Mouse (Mus musculus) hindbrain, postnatal 0 days (tissue): ENCODE measurements around the gene Gabrb1. TPM values are rescaled to one million over a fixed set of nuclear protein-coding genes. Genes with fewer than 3 reads are reported as not detected.

Experiments
- ATAC-seq: fragments of 200-750 bp; cut with Nextera tagmentation; 2 replicates; pipeline ENCODE4 v1.8.0; 2017; ENCODE audit warnings: mild to moderate bottlenecking, moderate TSS enrichment, moderate library complexity
- DNase-seq: peaks from one replicate; pipeline ENCODE4 v3.0.0-alpha.2; 2015; ENCODE audit warnings: low spot score
- H3K27ac ChIP-seq: fragments of 300-500 bp; sonication (generic); 2 replicates; pipeline ENCODE4 v1.5.1; 2014; ENCODE audit warnings: mild to moderate bottlenecking
- H3K27me3 ChIP-seq: fragments of 300-500 bp; sonication (generic); 2 replicates; pipeline ENCODE4 v1.6.1; 2014; ENCODE audit warnings: low read length, mixed read lengths; ENCODE audit not compliant: insufficient read depth
- H3K36me3 ChIP-seq: fragments of 300-500 bp; sonication (generic); 2 replicates; pipeline ENCODE4 v1.6.1; 2014; ENCODE audit warnings: low read length, mixed read lengths; ENCODE audit not compliant: insufficient read depth
- H3K4me1 ChIP-seq: fragments of 300-500 bp; sonication (generic); 2 replicates; pipeline ENCODE4 v1.6.1; 2014; ENCODE audit warnings: antibody characterized with exemption, low read length, mixed read lengths; ENCODE audit not compliant: insufficient read depth
- H3K4me2 ChIP-seq: fragments of 300-500 bp; sonication (generic); 2 replicates; pipeline ENCODE4 v1.6.1; 2014; ENCODE audit warnings: low read depth, mild to moderate bottlenecking, low read length, moderate library complexity, mixed read lengths
- H3K4me3 ChIP-seq: fragments of 300-500 bp; sonication (generic); 2 replicates; pipeline ENCODE4 v1.5.1; 2014; ENCODE audit warnings: low read length
- H3K9ac ChIP-seq: fragments of 300-500 bp; sonication (generic); replicated peaks from 2 replicates; pipeline ENCODE4 v1.6.1; 2014; ENCODE audit warnings: mild to moderate bottlenecking, low read length, moderate library complexity, mixed read lengths
- H3K9me3 ChIP-seq: fragments of 300-500 bp; sonication (generic); 2 replicates; pipeline ENCODE4 v1.6.1; 2016; ENCODE audit warnings: low read length, mixed read lengths
- CTCF ChIP-seq: IDR thresholded peaks from 2 replicates; pipeline ENCODE4 v1.5.1; 2016; ENCODE audit warnings: antibody characterized with exemption, control low read depth, low read depth
- WGBS: fragments of 180-500 bp; shearing (Covaris S2); extraction: QIAGEN DNeasy Blood & Tissue Kit; methylation state at CpG from one replicate; pipeline ENCODE4 v1.1.7; 2014; 5-methylcytosine and 5-hydroxymethylcytosine counted together
- polyA plus RNA-seq: library from polyadenylated mRNA; unstranded; fragments of >200 nt; fragmentation: Nextera tagmentation; extraction: Ambion mirVana; gene quantifications from 2 replicates; pipeline ENCODE4 v1.2.1, GENCODE M21; 2015
- total RNA-seq: library from RNA; depleted of rRNA; stranded (reverse); fragments of >200 nt; gene quantifications from 2 replicates; pipeline ENCODE4 v1.2.3, GENCODE M21; 2014; rRNA removed

Gabrb1 gene
- total and polyA plus RNA-seq, 2 experiments from 2014 or later: 12.3 to 37.3 TPM

- 41% methylated on average over 1 of the region's 1 CpGs for WGBS
- Histone ChIP-seq H3K9ac (no peak overlapping the region), H3K36me3 (no peaks in the 10 kb centered on the region), H3K9me3 (no peaks in the 10 kb centered on the region), H3K4me1 (no peaks in the 10 kb centered on the region), H3K4me3 (no peak overlapping the region), H3K27ac (no peak overlapping the region), H3K27me3 (no peaks in the 10 kb centered on the region), H3K4me2 (no peak overlapping the region)
- ATAC-seq (no peak), DNase-seq (no peak)
- no peak for TF ChIP-seq CTCF
Measured at GRCm38 (mm10) chr5:72181194-72181593, 523.3 kb downstream of the Gabrb1 start.

DNA sequence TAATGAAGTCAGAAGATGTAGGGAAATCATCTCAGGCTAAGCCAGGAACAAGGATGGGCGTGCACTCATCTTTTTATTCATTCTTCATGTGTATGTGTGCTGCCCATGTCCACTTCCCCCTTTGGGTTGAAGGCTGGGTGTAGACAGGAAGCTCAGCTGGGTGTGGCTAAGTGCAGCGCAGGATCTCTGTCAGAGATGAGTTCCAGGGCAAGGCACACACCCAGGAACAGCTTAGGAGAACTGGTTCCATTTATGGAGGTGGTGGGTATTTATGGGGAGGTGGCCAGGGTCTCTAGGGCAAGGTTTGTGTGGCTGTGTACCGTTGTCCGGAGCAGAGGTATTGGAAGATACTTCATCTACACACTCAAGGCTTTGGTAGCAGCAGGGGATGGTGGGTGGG is 524.9 kb downstream of the Gabrb1 start:
- Histone ChIP-seq H3K27me3 (no peaks in the 10 kb centered on the region), H3K4me1 (no peaks in the 10 kb centered on the region), H3K9ac (no peak overlapping the region), H3K27ac (no peak overlapping the region), H3K4me3 (no peak overlapping the region), H3K4me2 (no peak overlapping the region), H3K36me3 (no peaks in the 10 kb centered on the region), H3K9me3 (no peaks in the 10 kb centered on the region)
- 91% methylated on average over 4 of the region's 4 CpGs for WGBS
- DNase-seq (no peak), ATAC-seq (no peak)
- no peak for TF ChIP-seq CTCF

DNA sequence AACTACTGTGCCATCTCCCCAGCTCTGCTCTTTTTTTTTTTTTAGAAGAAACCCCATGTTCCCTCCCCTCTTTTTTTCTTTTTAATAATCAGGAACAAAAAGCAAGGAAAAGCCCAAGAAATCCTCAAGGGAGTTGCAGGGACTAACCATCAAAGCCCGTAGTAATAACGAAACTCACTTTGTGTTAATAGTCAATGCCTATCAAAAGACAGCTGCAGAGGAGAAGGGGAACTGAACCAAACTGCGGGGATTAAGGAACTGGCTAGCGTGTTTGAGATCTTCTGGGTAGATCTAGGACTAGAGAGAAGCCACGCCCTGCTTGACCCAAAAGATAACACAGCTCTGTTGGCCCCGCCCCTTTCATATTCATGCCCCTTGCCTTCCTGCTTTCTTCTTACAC is 526.0 kb downstream of the Gabrb1 start:
- WGBS: 82% methylated on average over 6 of the region's 6 CpGs
- DNase-seq (no peak), ATAC-seq (no peak)
- no peak for TF ChIP-seq CTCF
- H3K9ac ChIP-seq: no peak overlapping the region
- H3K4me1 ChIP-seq: no peaks in the 10 kb centered on the region
- H3K4me3 ChIP-seq: no peak overlapping the region
- H3K9me3 ChIP-seq: no peaks in the 10 kb centered on the region
- no peak overlapping the region for H3K4me2 ChIP-seq
- H3K27ac ChIP-seq: no peak overlapping the region
- H3K36me3 ChIP-seq: no peaks in the 10 kb centered on the region
- H3K27me3 ChIP-seq: no peaks in the 10 kb centered on the region

DNA sequence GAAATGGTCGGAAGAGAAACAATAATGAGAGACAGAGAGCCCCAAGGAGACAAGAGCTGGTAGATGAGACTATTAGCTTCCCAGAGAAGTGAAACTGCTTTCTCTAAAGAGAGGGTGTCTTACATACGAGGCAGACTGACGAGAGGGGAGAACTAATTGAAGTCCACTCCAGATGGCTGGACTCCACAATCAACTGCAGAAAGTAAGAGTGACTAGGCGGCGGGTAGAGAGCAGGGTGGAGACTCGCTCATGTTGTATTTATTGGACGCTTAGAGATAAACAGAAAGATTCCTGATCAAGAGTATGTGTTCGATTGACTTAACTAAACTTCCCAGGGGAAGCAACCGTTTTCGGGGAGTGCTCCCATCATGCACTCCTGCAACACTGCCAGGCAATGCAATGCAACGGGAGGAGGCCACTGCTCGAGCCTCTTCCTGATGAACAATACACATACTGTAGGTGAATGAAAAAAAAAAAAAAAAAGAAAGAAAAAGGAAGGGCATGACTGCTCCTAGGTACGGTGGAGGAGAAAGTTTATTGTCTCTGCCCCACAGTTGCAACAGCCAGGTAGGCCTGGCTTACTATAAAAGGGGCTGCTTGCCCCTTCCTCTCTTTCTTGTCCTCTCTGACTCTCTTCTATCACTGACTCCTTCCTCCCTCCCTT is 526.7 kb downstream of the Gabrb1 start:
- 87% methylated on average over 13 of the region's 13 CpGs for WGBS
- H3K4me1 ChIP-seq: no peaks in the 10 kb centered on the region
- H3K9me3 ChIP-seq: no peaks in the 10 kb centered on the region
- no peak overlapping the region for H3K4me3 ChIP-seq
- H3K27ac ChIP-seq: no peak overlapping the region
- H3K4me2 ChIP-seq: no peak overlapping the region
- DNase-seq (no peak), ATAC-seq (no peak)
- H3K9ac ChIP-seq: no peak overlapping the region
- TF ChIP-seq CTCF: no peak
- no peaks in the 10 kb centered on the region for H3K27me3 ChIP-seq
- no peaks in the 10 kb centered on the region for H3K36me3 ChIP-seq

DNA sequence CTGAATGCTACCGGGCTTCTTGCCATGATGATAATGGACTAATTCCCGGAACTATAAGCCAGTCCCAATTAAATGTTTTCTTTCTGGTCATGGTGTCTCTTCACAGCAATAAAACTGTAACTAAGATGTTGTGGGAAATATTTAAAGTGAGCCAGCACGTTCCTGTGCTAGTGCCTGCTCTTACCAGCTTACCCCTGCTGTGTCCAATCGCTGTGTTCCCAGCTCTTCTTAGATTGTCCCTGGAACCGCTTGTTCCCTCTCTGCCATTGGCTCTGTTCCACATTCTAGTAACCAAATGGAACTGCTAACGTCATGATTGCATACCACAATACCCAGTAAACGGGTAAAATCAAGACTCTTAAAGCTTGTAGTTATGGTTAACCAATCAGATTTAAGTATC is 533.2 kb downstream of the Gabrb1 start:
- Histone ChIP-seq H3K36me3 (no peaks in the 10 kb centered on the region), H3K9ac (no peak overlapping the region), H3K4me3 (no peak overlapping the region), H3K4me2 (no peak overlapping the region), H3K9me3 (no peaks in the 10 kb centered on the region; the same call in 1 of the 2 replicates), H3K4me1 (no peaks in the 10 kb centered on the region), H3K27me3 (no peaks in the 10 kb centered on the region), H3K27ac (no peak overlapping the region)
- DNase-seq: no peak
- no peak for TF ChIP-seq CTCF
- no peak for ATAC-seq
- 63% methylated on average over 7 of the region's 7 CpGs for WGBS

DNA sequence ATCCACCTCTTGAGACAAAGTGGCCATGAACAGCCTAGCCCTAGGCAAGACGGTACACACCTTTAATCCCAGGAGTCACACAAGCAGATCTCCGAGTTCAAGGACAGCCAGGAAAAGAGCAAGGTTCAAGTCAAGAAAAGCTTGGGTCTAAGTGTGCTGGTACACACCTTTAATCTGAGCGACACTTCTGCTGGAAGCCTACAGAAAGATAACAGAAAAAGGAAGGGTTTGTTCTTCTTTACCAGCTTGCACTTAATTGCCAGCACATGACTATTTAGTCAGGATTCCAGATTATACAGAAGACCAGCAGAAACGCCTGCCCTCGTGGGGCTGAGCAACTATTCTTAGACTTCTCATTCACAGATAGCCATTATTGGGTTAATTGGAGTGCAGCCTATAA is 534.0 kb downstream of the Gabrb1 start:
- H3K4me2 ChIP-seq: no peak overlapping the region
- WGBS: 91% methylated on average over 5 of the region's 5 CpGs
- TF ChIP-seq CTCF: no peak
- no peaks in the 10 kb centered on the region for H3K4me1 ChIP-seq
- H3K27ac ChIP-seq: no peak overlapping the region
- H3K9ac ChIP-seq: no peak overlapping the region
- ATAC-seq (no peak), DNase-seq (no peak)
- no peaks in the 10 kb centered on the region for H3K36me3 ChIP-seq
- no peaks in the 10 kb centered on the region for H3K27me3 ChIP-seq
- no peaks in the 10 kb centered on the region; the same call in 1 of the 2 replicates for H3K9me3 ChIP-seq
- H3K4me3 ChIP-seq: no peak overlapping the region

DNA sequence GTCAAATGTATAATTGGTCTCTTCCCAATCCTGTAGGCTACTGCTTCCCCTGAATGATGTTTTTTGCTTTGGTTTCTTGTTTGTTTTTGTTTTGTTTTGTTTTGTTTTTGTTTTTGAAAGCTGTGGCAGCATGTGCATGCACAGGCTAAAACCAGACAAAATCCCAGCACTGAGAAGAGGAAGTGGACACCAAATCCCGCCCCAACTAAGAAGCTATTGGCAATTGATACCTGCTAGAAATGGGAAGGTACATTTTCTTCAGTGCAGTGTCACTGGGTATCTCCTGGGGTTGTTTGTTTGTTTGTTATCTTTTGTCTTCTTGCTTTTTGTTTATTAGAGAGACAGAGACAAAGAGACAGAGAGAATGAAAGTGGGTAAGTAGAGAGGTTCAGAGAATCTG is 537.5 kb downstream of the Gabrb1 start:
- no peak overlapping the region for H3K4me2 ChIP-seq
- 80% methylated on average over 1 of the region's 1 CpGs for WGBS
- H3K27me3 ChIP-seq: no peaks in the 10 kb centered on the region
- no peaks in the 10 kb centered on the region for H3K36me3 ChIP-seq
- H3K9ac ChIP-seq: no peak overlapping the region
- ATAC-seq (no peak), DNase-seq (no peak)
- no peaks in the 10 kb centered on the region for H3K4me1 ChIP-seq
- H3K4me3 ChIP-seq: no peak overlapping the region
- no peak overlapping the region for H3K27ac ChIP-seq
- no peaks in the 10 kb centered on the region; the same call in 1 of the 2 replicates for H3K9me3 ChIP-seq
- no peak for TF ChIP-seq CTCF

Other genes with a start within 250 kb of the Gabrb1 start
- not detected in 2 replicates for gene Cox7b2, start 109.9 kb upstream of the Gabrb1 start, total RNA-seq
- 1.4 and 1.6 TPM in 2 replicates for gene Cox7b2, start 109.9 kb upstream of the Gabrb1 start, polyA plus RNA-seq
- 14.1 and 14.3 TPM in 2 replicates for gene Gabra4, start 195 bp downstream of the Gabrb1 start, total RNA-seq
- 26.9 TPM in 2 replicates for gene Gabra4, start 195 bp downstream of the Gabrb1 start, polyA plus RNA-seq